Mouse (Mus musculus) inflammation-experienced regulatory T-cells (primary cell): ENCODE results near the gene Cdh6. TPM values are rescaled to one million over a fixed set of nuclear protein-coding genes. Genes with fewer than 3 reads are reported as not detected.

Experiments used
- polyA plus RNA-seq, 2 experiments: library from polyadenylated mRNA; unstranded; fragments of 100-300 nt; shearing (Covaris generic); gene quantifications; one replicate each; pipeline ENCODE4 v1.2.1; 2017

Gene Cdh6
- under 1 TPM; 0.19 to 0.81 TPM for polyA plus RNA-seq

GRCm38 (mm10) chr15:13173071-13173778 lies at the start of gene Cdh6:
Gene Cdh6 (minus strand): TSS chr15:13173675.

